Mouse (Mus musculus): Measurements from ENCODE around the gene Etl4. TPM values are rescaled to one million over a fixed set of nuclear protein-coding genes. Genes with fewer than 3 reads are reported as not detected.

Etl4 gene
- polyA plus RNA-seq, 2 experiments, result 2.2 to 2.3 TPM

- TF ChIP-seq CTCF (IDR thresholded peaks at IDR 0.05; ENCODE audit: low read depth) (no peak), EP300 (IDR thresholded peaks at IDR 0.05; ENCODE audit: low read depth) (no peak)
- DNase-seq (ENCODE audit: low read depth in 3 of 3, low spot score in 3 of 3), result no peak
Observed at GRCm38 (mm10) chr2:20394083-20394482, 484.5 kb downstream of the Etl4 start.

GRCm38 (mm10) chr2:20396978-20397377, 487.4 kb downstream of the Etl4 start:
- Histone ChIP-seq H3K36me3 (replicated peaks; ENCODE audit: control insufficient read depth, insufficient read depth, low read depth) (no peaks in the 10 kb centered on the region), H3K4me3 (ENCODE audit: insufficient read depth in 1 of 2, low read depth in 2 of 2, low read length in 2 of 2) (no peak overlapping the region), H3K9ac (replicated peaks) (no peak overlapping the region), H3K4me2 (ENCODE audit: low read depth) (no peak overlapping the region), H3K9me3 (ENCODE audit: control insufficient read depth, low read length) (no peaks in the 10 kb centered on the region), H3K27ac (no peak overlapping the region), H3K4me1 (replicated peaks; ENCODE audit: control insufficient read depth in 2 of 2, insufficient read depth in 2 of 2, low read length in 1 of 2) (no peaks in the 10 kb centered on the region), H3K27me3 (ENCODE audit: control insufficient read depth, insufficient read depth, low read length) (no peaks in the 10 kb centered on the region)
- DNase-seq (ENCODE audit: low read depth in 3 of 3, low spot score in 3 of 3) (no peak), ATAC-seq (ENCODE audit: insufficient read depth) (no peak)
- WGBS (ENCODE audit: insufficient replicate concordance), result 59% methylated on average over 6 of the region's 6 CpGs
- no peak for TF ChIP-seq CTCF (IDR thresholded peaks at IDR 0.05; ENCODE audit: low read depth)
- TF ChIP-seq EP300 (IDR thresholded peaks at IDR 0.05; ENCODE audit: low read depth), result no peak

More at GRCm38 (mm10) chr2:20394083-20394482, 484.5 kb downstream of the Etl4 start:
- no peak for ATAC-seq (ENCODE audit: insufficient read depth)
- Histone ChIP-seq H3K9me3 (ENCODE audit: control insufficient read depth, low read length) (no peaks in the 10 kb centered on the region), H3K4me3 (ENCODE audit: insufficient read depth in 1 of 2, low read depth in 2 of 2, low read length in 2 of 2) (no peak overlapping the region), H3K9ac (replicated peaks) (no peak overlapping the region), H3K4me2 (ENCODE audit: low read depth) (no peak overlapping the region), H3K36me3 (replicated peaks; ENCODE audit: control insufficient read depth, insufficient read depth, low read depth) (no peaks in the 10 kb centered on the region), H3K27ac (no peak overlapping the region), H3K27me3 (ENCODE audit: control insufficient read depth, insufficient read depth, low read length) (no peaks in the 10 kb centered on the region), H3K4me1 (replicated peaks; ENCODE audit: control insufficient read depth in 2 of 2, insufficient read depth in 2 of 2, low read length in 1 of 2) (no peaks in the 10 kb centered on the region)

GRCm38 (mm10) chr2:20400556-20400955, 491.0 kb downstream of the Etl4 start:
- Histone ChIP-seq H3K27ac (no peak overlapping the region), H3K9me3 (ENCODE audit: control insufficient read depth, low read length) (no peaks in the 10 kb centered on the region), H3K4me3 (ENCODE audit: insufficient read depth in 1 of 2, low read depth in 2 of 2, low read length in 2 of 2) (no peak overlapping the region), H3K4me1 (replicated peaks; ENCODE audit: control insufficient read depth in 2 of 2, insufficient read depth in 2 of 2, low read length in 1 of 2) (no peaks in the 10 kb centered on the region), H3K4me2 (ENCODE audit: low read depth) (no peak overlapping the region), H3K36me3 (replicated peaks; ENCODE audit: control insufficient read depth, insufficient read depth, low read depth) (no peaks in the 10 kb centered on the region), H3K9ac (replicated peaks) (no peak overlapping the region), H3K27me3 (ENCODE audit: control insufficient read depth, insufficient read depth, low read length) (no peaks in the 10 kb centered on the region)
- DNase-seq (ENCODE audit: low read depth in 3 of 3, low spot score in 3 of 3) (no peak), ATAC-seq (ENCODE audit: insufficient read depth) (no peak)
- TF ChIP-seq EP300 (IDR thresholded peaks at IDR 0.05; ENCODE audit: low read depth), result no peak
- TF ChIP-seq CTCF (IDR thresholded peaks at IDR 0.05; ENCODE audit: low read depth), result no peak
- WGBS (ENCODE audit: insufficient replicate concordance), result 50% methylated on average over 3 of the region's 3 CpGs

GRCm38 (mm10) chr2:20404395-20404794, 494.8 kb downstream of the Etl4 start:
- TF ChIP-seq EP300 (IDR thresholded peaks at IDR 0.05; ENCODE audit: low read depth) (no peak), CTCF (IDR thresholded peaks at IDR 0.05; ENCODE audit: low read depth) (no peak)
- H3K4me3 ChIP-seq (ENCODE audit: insufficient read depth in 1 of 2, low read depth in 2 of 2, low read length in 2 of 2), result no peak overlapping the region
- H3K36me3 ChIP-seq (replicated peaks; ENCODE audit: control insufficient read depth, insufficient read depth, low read depth), result no peaks in the 10 kb centered on the region
- H3K9ac ChIP-seq (replicated peaks), result no peak overlapping the region
- no peaks in the 10 kb centered on the region for H3K27me3 ChIP-seq (ENCODE audit: control insufficient read depth, insufficient read depth, low read length)
- no peaks in the 10 kb centered on the region for H3K4me1 ChIP-seq (replicated peaks; ENCODE audit: control insufficient read depth in 2 of 2, insufficient read depth in 2 of 2, low read length in 1 of 2)
- H3K4me2 ChIP-seq (ENCODE audit: low read depth), result no peak overlapping the region
- no peak overlapping the region for H3K27ac ChIP-seq
- DNase-seq (ENCODE audit: low read depth in 3 of 3, low spot score in 3 of 3), result no peak
- no peak for ATAC-seq (ENCODE audit: insufficient read depth)
- WGBS (ENCODE audit: insufficient replicate concordance), result 27% methylated on average over 1 of the region's 1 CpGs
- H3K9me3 ChIP-seq (ENCODE audit: control insufficient read depth, low read length), result no peaks in the 10 kb centered on the region

GRCm38 (mm10) chr2:20407101-20407500, 497.5 kb downstream of the Etl4 start:
- Histone ChIP-seq H3K9ac (replicated peaks) (no peak overlapping the region), H3K4me1 (replicated peaks; ENCODE audit: control insufficient read depth in 2 of 2, insufficient read depth in 2 of 2, low read length in 1 of 2) (no peaks in the 10 kb centered on the region), H3K36me3 (replicated peaks; ENCODE audit: control insufficient read depth, insufficient read depth, low read depth) (no peaks in the 10 kb centered on the region), H3K4me3 (ENCODE audit: insufficient read depth in 1 of 2, low read depth in 2 of 2, low read length in 2 of 2) (no peak overlapping the region), H3K4me2 (ENCODE audit: low read depth) (no peak overlapping the region), H3K9me3 (ENCODE audit: control insufficient read depth, low read length) (no peaks in the 10 kb centered on the region), H3K27ac (no peak overlapping the region), H3K27me3 (ENCODE audit: control insufficient read depth, insufficient read depth, low read length) (no peaks in the 10 kb centered on the region)
- no peak for TF ChIP-seq CTCF (IDR thresholded peaks at IDR 0.05; ENCODE audit: low read depth)
- no peak for TF ChIP-seq EP300 (IDR thresholded peaks at IDR 0.05; ENCODE audit: low read depth)
- DNase-seq (ENCODE audit: low read depth in 3 of 3, low spot score in 3 of 3) (no peak), ATAC-seq (ENCODE audit: insufficient read depth) (no peak)
- 71% methylated on average over 5 of the region's 5 CpGs for WGBS (ENCODE audit: insufficient replicate concordance)

All from liver, embryonic 14.5 days (tissue).